Mouse (Mus musculus) lung, embryonic 16.5 days (tissue): ENCODE results near the gene Slc35f3. TPM values are rescaled to one million over a fixed set of nuclear protein-coding genes. Genes with fewer than 3 reads are reported as not detected.

Source experiments
- ATAC-seq: fragments of 200-750 bp; cut with Nextera tagmentation; 2 replicates; pipeline ENCODE4 v1.8.0; 2017; ENCODE audit warnings: low read depth, mild to moderate bottlenecking, moderate library complexity
- H3K27ac ChIP-seq: fragments of 300-500 bp; sonication (generic); 2 replicates; pipeline ENCODE4 v1.5.1; 2014; ENCODE audit warnings: mild to moderate bottlenecking, control low read depth, low read length
- H3K27me3 ChIP-seq: fragments of 300-500 bp; sonication (generic); 2 replicates; pipeline ENCODE4 v1.6.1; 2014; ENCODE audit warnings: low read depth, low read length, mixed read lengths; ENCODE audit not compliant: control insufficient read depth, insufficient read depth
- H3K36me3 ChIP-seq: fragments of 300-500 bp; sonication (generic); 2 replicates; pipeline ENCODE4 v1.6.1; 2014; ENCODE audit warnings: low read length; ENCODE audit not compliant: control insufficient read depth, insufficient read depth
- H3K4me1 ChIP-seq: fragments of 300-500 bp; sonication (generic); replicated peaks from 2 replicates; pipeline ENCODE4 v1.6.1; 2014; ENCODE audit warnings: low read length, mixed read lengths; ENCODE audit not compliant: control insufficient read depth, insufficient read depth
- H3K4me2 ChIP-seq: fragments of 300-500 bp; sonication (generic); 2 replicates; pipeline ENCODE4 v1.6.1; 2014; ENCODE audit warnings: low read depth, low read length, control low read depth
- H3K4me3 ChIP-seq: fragments of 300-500 bp; sonication (generic); 2 replicates; pipeline ENCODE4 v1.5.1; 2014; ENCODE audit warnings: mild to moderate bottlenecking, low read length, control low read depth
- H3K9ac ChIP-seq: fragments of 300-500 bp; sonication (generic); 2 replicates; pipeline ENCODE4 v1.6.1; 2014; ENCODE audit warnings: low read length, control low read depth
- H3K9me3 ChIP-seq: fragments of 300-500 bp; sonication (generic); 2 replicates; pipeline ENCODE4 v1.6.1; 2016; ENCODE audit warnings: low read length; ENCODE audit not compliant: control insufficient read depth
- WGBS: fragments of 180-500 bp; shearing (Covaris S2); extraction: QIAGEN DNeasy Blood & Tissue Kit; methylation state at CpG from one replicate; pipeline ENCODE4 v1.1.7; 2014; 5-methylcytosine and 5-hydroxymethylcytosine counted together
- polyA plus RNA-seq: library from polyadenylated mRNA; unstranded; fragments of >200 nt; fragmentation: Nextera tagmentation; extraction: Ambion mirVana; gene quantifications from 2 replicates; pipeline ENCODE4 v1.2.1, GENCODE M21; 2015

The Slc35f3 gene
- polyA plus RNA-seq, 1 experiment from 2014 or later = 0.48 TPM

DNA sequence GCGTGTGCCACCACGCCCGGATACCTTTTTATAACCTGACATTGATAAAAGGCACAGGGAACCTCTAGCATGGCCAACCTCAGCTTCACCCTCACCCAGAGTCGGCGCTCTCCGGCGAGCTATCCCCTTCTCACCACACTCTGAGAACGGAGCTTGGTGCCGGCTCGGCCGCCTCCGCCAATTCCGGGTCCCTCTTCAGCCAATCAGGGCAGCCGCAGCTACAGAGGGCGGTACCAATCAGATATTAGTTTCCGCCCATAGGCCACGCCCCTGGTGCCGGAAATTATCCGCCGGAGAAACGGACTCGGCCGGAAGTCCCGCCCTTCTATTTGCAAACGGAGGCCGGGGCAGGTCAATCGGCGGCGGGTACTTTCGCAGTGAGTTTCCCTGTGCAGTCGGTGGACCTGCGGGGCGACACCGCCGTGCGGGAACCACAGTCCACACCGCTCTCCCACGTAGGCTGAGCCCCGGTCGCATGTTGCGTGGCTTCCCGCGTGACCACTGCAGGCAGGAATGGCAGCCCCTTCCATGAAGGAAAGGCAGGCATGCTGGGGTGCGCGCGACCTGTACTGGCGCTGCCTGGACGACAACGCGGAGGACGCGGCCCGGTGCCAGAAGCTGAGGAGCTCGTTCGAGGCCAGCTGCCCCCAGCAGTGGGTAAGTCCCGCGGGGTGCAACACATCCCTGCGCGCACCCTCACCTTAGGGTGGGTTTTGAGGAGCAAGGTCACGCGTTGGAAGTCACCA lies 124.0 kb downstream of the Slc35f3 start, which contains the start of gene Coa6:
TSS of gene Coa6 (plus strand) at position 342 of the 746 bp plus-strand sequence.
- Histone ChIP-seq H3K4me1 (peaks cover 10% of the 10 kb centered on the region), H3K9me3 (no peaks in the 10 kb centered on the region), H3K4me2 (peak within 1 kb of the TSS; percentile 72), H3K36me3 (peaks cover 15% of the 10 kb centered on the region), H3K4me3 (peak within 1 kb of the TSS; percentile 89), H3K27me3 (no peaks in the 10 kb centered on the region), H3K27ac (peak within 1 kb of the TSS; percentile 48), H3K9ac (peak within 1 kb of the TSS; percentile 94)
- peak; percentile 98 for ATAC-seq
- under 1% methylated on average over 61 of the region's 61 CpGs for WGBS

- Histone ChIP-seq H3K4me1 (peaks cover 10% of the 10 kb centered on the region), H3K27ac (peak overlapping the region; percentile 48), H3K9me3 (no peaks in the 10 kb centered on the region), H3K36me3 (peaks cover 20% of the 10 kb centered on the region), H3K27me3 (no peaks in the 10 kb centered on the region), H3K4me3 (peak overlapping the region; percentile 89), H3K9ac (peak overlapping the region; percentile 94), H3K4me2 (peak overlapping the region; percentile 72)
- ATAC-seq = peak; percentile 58
- WGBS = 9% methylated on average over 9 of the region's 9 CpGs
Measured at GRCm38 (mm10) chr8:126422920-126423300, 124.6 kb downstream of the Slc35f3 start.

GRCm38 (mm10) chr8:126424163-126424562 lies 125.8 kb downstream of the Slc35f3 start:
- Histone ChIP-seq H3K27me3 (no peaks in the 10 kb centered on the region), H3K36me3 (peaks cover 23% of the 10 kb centered on the region), H3K4me3 (no peak overlapping the region), H3K27ac (no peak overlapping the region), H3K9me3 (no peaks in the 10 kb centered on the region), H3K9ac (no peak overlapping the region), H3K4me2 (no peak overlapping the region), H3K4me1 (peaks cover 10% of the 10 kb centered on the region)
- WGBS = 83% methylated on average over 4 of the region's 4 CpGs
- no peak for ATAC-seq

- no peak overlapping the region for H3K27ac ChIP-seq
- no peak overlapping the region for H3K9ac ChIP-seq
- peaks cover 23% of the 10 kb centered on the region for H3K36me3 ChIP-seq
- H3K9me3 ChIP-seq = no peaks in the 10 kb centered on the region
- H3K4me3 ChIP-seq = no peak overlapping the region
- peaks cover 10% of the 10 kb centered on the region for H3K4me1 ChIP-seq
- no peak overlapping the region for H3K4me2 ChIP-seq
- H3K27me3 ChIP-seq = no peaks in the 10 kb centered on the region
- 67% methylated on average over 1 of the region's 1 CpGs for WGBS
- no peak for ATAC-seq
Measured at GRCm38 (mm10) chr8:126424946-126425345, 126.6 kb downstream of the Slc35f3 start.

GRCm38 (mm10) chr8:126429635-126430034 lies 131.3 kb downstream of the Slc35f3 start:
- ATAC-seq = no peak
- Histone ChIP-seq H3K9me3 (no peaks in the 10 kb centered on the region), H3K4me3 (no peak overlapping the region), H3K9ac (no peak overlapping the region), H3K27me3 (no peaks in the 10 kb centered on the region), H3K4me1 (no peaks in the 10 kb centered on the region), H3K27ac (no peak overlapping the region), H3K4me2 (no peak overlapping the region), H3K36me3 (peaks cover 30% of the 10 kb centered on the region)
- WGBS = 84% methylated on average over 5 of the region's 5 CpGs

DNA sequence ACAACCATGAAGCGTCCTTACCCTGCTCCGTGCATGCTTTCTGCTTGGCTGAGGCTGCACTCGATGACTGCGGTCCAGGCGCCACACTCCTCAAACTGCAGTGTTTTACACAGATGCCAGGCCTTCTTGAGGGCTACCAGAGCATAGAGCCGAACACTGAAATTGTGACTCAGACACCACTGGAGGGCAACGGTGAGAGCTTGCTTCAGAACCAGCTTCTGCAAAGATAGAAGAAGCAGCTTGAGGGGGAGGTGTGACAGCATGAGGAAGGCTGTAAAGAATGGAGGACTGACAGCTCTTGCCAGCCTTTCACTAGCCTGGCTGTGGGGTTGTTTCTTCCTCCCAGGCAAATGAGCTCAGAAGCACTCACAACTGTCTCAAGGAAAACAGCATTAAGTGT lies 135.5 kb downstream of the Slc35f3 start:
- Histone ChIP-seq H3K36me3 (peaks cover 19% of the 10 kb centered on the region), H3K4me2 (no peak overlapping the region), H3K27me3 (no peaks in the 10 kb centered on the region), H3K27ac (no peak overlapping the region), H3K9ac (no peak overlapping the region), H3K4me3 (no peak overlapping the region), H3K4me1 (no peaks in the 10 kb centered on the region), H3K9me3 (no peaks in the 10 kb centered on the region)
- WGBS = 78% methylated on average over 7 of the region's 7 CpGs
- no peak for ATAC-seq

GRCm38 (mm10) chr8:126438937-126439336 lies 140.6 kb downstream of the Slc35f3 start:
- H3K27ac ChIP-seq = no peak overlapping the region
- H3K4me3 ChIP-seq = no peak overlapping the region
- WGBS = 51% methylated on average over 2 of the region's 2 CpGs
- no peak for ATAC-seq
- no peak overlapping the region for H3K9ac ChIP-seq
- no peaks in the 10 kb centered on the region for H3K4me1 ChIP-seq
- H3K4me2 ChIP-seq = no peak overlapping the region
- no peaks in the 10 kb centered on the region for H3K9me3 ChIP-seq
- peaks cover 17% of the 10 kb centered on the region for H3K36me3 ChIP-seq
- no peaks in the 10 kb centered on the region for H3K27me3 ChIP-seq

Other genes with a start within 250 kb of the Slc35f3 start
- gene Coa6, start 124.0 kb downstream of the Slc35f3 start, polyA plus RNA-seq = 51.0 and 54.4 TPM in 2 replicates
- gene Tarbp1, start 176.5 kb downstream of the Slc35f3 start, polyA plus RNA-seq = 2.2 and 2.5 TPM in 2 replicates